Mouse (Mus musculus): Measurements from ENCODE around the gene Large1.

GRCm38 (mm10) chr8:73187381-73187780 lies 166.0 kb downstream of the Large1 start:
- no peak for TF ChIP-seq CTCF (IDR thresholded peaks at IDR 0.05; ENCODE audit: borderline replicate concordance, insufficient read depth, low read length)
- TF ChIP-seq POLR2A (IDR thresholded peaks at IDR 0.05; ENCODE audit: low read depth, low read length): no peak
